Mouse (Mus musculus) ES-E14 (cell line): Measurements from ENCODE around the gene Tfap2e. TPM values are rescaled to one million over a fixed set of nuclear protein-coding genes. Genes with fewer than 3 reads are reported as not detected.
A peak's percentile ranks its signal among the peaks of the same experiment; 100 is the strongest.

Experiments used
- DNase-seq: peaks from one replicate; pipeline ENCODE4 v3.0.0-alpha.2; 2013; ENCODE audit warnings: low read depth, low spot score
- H3K27ac ChIP-seq: 2 replicates; pipeline ENCODE4 v1.5.1; 2012; ENCODE audit warnings: low read depth, mild to moderate bottlenecking, low read length, moderate library complexity, mixed read lengths; ENCODE audit not compliant: poor library complexity, insufficient read depth, severe bottlenecking
- H3K36me3 ChIP-seq: 2 replicates; pipeline ENCODE4 v1.6.1; 2012; ENCODE audit warnings: mild to moderate bottlenecking, low read length, moderate library complexity, mixed read lengths; ENCODE audit not compliant: control insufficient read depth, poor library complexity, insufficient read depth, severe bottlenecking
- H3K4me1 ChIP-seq, 2 experiments: fragments of 150-350 bp in 1 of 2; sonication (generic) in 1 of 2; 2 replicates each; pipeline ENCODE4 v1.6.1; 2012; ENCODE audit warnings: low read length in 2 of 2, mild to moderate bottlenecking in 1 of 2, mixed read lengths in 1 of 2; ENCODE audit not compliant: control insufficient read depth in 2 of 2, insufficient read depth in 2 of 2, poor library complexity in 1 of 2
- H3K4me3 ChIP-seq, 2 experiments: fragments of 150-350 bp in 1 of 2; sonication (generic) in 1 of 2; 2 replicates each; pipeline ENCODE4 v1.5.1; 2012; ENCODE audit warnings: low read length in 2 of 2, low read depth in 1 of 2, mild to moderate bottlenecking in 1 of 2, mixed read lengths in 1 of 2; ENCODE audit not compliant: insufficient read depth in 1 of 2, poor library complexity in 1 of 2, severe bottlenecking in 1 of 2
- H3K9ac ChIP-seq: 2 replicates; pipeline ENCODE4 v1.6.1; 2012; ENCODE audit warnings: low read depth, mild to moderate bottlenecking, low read length, mixed read lengths; ENCODE audit not compliant: poor library complexity, insufficient read depth, severe bottlenecking
- H3K9me3 ChIP-seq: fragments of 150-350 bp; sonication (generic); 2 replicates; pipeline ENCODE4 v1.6.1; 2012; ENCODE audit warnings: low read depth, mild to moderate bottlenecking, low read length; ENCODE audit not compliant: control insufficient read depth, insufficient read depth
- CHD2 ChIP-seq: IDR thresholded peaks from 2 replicates; pipeline ENCODE4 v1.6.1; 2014; ENCODE audit warnings: mild to moderate bottlenecking, low read depth, low read length, inconsistent platforms
- HCFC1 ChIP-seq: IDR thresholded peaks from 2 replicates; pipeline ENCODE4 v1.6.1; 2012; ENCODE audit warnings: low read length, inconsistent platforms, borderline replicate concordance; ENCODE audit not compliant: insufficient read depth
- MAFK ChIP-seq: IDR thresholded peaks from 2 replicates; pipeline ENCODE4 v1.6.1; 2014; ENCODE audit warnings: mild to moderate bottlenecking, low read depth, low read length, inconsistent platforms; ENCODE audit not compliant: insufficient read depth
- ZC3H11A ChIP-seq: IDR thresholded peaks from 2 replicates; pipeline ENCODE4 v1.6.1; 2012; ENCODE audit warnings: low read depth, mild to moderate bottlenecking, inconsistent platforms, low read length, borderline replicate concordance
- ZNF384 ChIP-seq: IDR thresholded peaks from 2 replicates; pipeline ENCODE4 v1.6.1; 2012; ENCODE audit warnings: low read depth, low read length, inconsistent platforms
- in situ Hi-C, 2 experiments: fragments of 600-800 bp; cut with MboI; formaldehyde crosslinking; loops; one replicate each; pipeline ENCODE4 v1.15.1; 2025; ENCODE audit warnings: low sequenced_read_pairs in 2 of 2, inconsistent platforms in 1 of 2; ENCODE audit not compliant: unreplicated experiment in 2 of 2
- total RNA-seq: library from RNA; depleted of rRNA; stranded (reverse); fragments of 300-350 nt; gene quantifications from 2 replicates; pipeline ENCODE4 v1.2.3, GENCODE M21; 2012

The Tfap2e gene
- total RNA-seq, 1 experiment = 0.49 TPM

DNA sequence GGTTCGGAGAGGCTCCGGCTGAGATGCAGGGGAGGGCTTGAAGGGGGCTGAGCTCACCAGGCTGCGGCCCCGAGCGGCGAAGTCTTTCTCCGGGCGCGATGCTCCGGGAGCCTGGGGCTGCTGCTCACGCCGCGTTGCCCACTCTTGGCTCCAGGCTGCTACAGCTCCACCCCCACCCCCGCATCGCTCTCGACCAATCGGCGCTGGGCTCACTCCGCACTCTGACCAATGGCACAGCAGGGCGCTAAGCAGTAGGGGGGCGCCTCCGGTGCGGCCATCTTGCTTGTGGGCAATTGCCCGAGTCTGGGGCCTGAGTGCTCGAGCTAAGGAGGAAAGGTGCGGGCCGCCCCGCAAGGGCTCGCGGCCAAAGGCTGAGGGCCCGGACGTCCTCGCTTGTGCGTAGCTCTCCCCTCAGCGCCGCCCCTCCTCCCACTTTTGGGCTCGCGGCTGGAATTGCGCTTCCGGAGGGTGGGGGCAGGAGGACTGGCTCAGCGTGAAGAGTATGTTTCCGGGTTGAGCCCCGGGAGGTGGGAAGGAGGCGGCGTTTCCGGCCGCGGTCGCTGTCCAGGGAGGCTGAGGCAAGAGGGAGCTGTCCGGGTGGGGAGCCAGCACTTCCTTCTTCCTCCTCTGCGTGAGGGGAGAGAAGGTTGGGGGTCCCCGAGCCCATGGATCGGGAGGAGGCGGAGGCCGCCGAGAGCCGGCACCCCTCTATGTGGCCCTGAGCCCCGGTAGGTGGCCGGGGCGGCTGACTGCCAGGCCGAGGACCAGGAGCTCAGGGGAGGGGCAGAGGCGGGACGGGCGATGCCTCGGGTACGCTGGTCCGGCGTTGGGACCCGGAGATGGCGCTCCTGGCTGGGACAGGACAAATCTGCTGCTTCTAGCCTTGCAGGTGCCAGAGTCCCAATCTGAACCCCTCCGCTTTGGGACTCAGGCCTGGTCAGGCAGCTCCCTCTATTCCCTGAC, 17.5 kb upstream of the Tfap2e start, which contains the start of the genes Ncdn and AU040320:
TSS of gene Ncdn (minus strand) at position 171 of the 963 bp plus-strand sequence.
TSS of gene AU040320 (plus strand) at position 277 of the 963 bp plus-strand sequence.
- Histone ChIP-seq H3K9ac (peak within 1 kb of the TSS; percentile 86), H3K4me1 (peaks cover 0 to 7% of the 10 kb centered on the region in 2 experiments; a peak in 1 of 4 replicates), H3K9me3 (no peaks in the 10 kb centered on the region), H3K4me3 (peak within 1 kb of the TSS; percentile 76 to 78), H3K27ac (peak within 1 kb of the TSS; percentile 52), H3K36me3 (peaks cover 12% of the 10 kb centered on the region)
- peak; percentile 92 for DNase-seq
- TF ChIP-seq MAFK = no peak
- peak; percentile 77 for TF ChIP-seq CHD2
- TF ChIP-seq HCFC1 = peak; percentile 92
- in situ Hi-C loops = no loop called here

DNA sequence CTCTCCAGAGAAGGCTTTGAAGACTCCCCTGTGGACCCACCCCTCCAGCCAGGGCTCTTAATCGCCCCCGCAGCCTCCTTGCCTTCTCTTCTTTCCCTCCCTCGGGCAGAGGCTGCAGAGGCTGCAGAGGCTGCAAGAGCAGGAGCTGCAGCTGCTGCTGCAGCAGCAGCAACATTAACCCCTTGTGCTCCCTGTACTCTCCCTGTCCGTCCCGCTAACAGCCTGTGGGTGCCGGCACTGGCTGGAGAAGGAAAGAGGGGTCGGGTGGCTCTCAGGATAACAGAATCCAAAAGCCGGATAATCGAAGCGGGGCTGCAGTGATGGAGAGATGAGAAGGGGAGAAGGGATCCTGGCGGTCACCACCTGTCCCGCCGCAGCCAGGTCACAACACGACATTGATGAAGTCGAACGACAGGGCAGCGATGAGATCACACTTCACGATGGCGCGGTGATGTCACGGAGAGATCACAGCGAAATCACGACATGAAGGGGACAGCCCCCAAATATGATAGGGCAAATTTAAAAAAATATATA, 16.6 kb upstream of the Tfap2e start:
- DNase-seq = no peak
- Histone ChIP-seq H3K27ac (no peak overlapping the region), H3K4me1 (peaks cover 0 to 7% of the 10 kb centered on the region in 2 experiments; a peak in 1 of 4 replicates), H3K4me3 (peak overlapping the region; percentile 76 to 78), H3K9ac (peak overlapping the region; percentile 86), H3K9me3 (no peaks in the 10 kb centered on the region), H3K36me3 (peaks cover 15% of the 10 kb centered on the region)
- in situ Hi-C loops = no loop called here
- no peak for TF ChIP-seq MAFK
- TF ChIP-seq ZNF384 = no peak
- no peak for TF ChIP-seq HCFC1
- TF ChIP-seq CHD2 = no peak

DNA sequence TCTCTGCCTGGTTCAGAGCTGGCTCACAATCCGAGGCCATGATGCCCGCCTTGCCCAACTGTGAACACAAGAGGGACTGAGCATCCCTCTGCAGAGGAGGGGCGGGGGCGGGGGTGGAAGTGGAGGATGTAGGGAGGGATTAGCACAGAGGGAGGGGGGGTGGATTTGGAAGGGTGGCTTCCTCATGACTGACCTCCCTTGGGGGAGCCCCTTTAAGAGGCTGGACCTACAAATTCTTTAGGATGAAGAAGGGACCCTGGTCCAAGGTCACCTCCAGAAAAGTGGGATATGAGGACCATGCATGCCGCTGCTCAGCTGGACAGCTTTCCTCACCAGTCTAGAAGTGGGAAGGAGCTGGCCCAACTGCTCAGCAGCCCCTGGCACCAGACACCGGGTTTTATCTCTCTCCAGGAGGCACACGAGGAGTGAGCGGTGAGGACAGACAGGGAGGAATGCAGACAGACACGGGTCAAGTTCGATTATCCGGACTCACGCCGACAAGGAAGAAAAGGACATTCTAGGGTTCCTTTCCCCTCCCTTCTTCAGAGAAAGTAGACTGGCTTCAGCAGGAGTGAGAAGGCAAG, 16.1 kb upstream of the Tfap2e start:
- Histone ChIP-seq H3K4me3 (peak overlapping the region; percentile 76 to 78), H3K4me1 (peaks cover 0 to 7% of the 10 kb centered on the region in 2 experiments; a peak in 1 of 4 replicates)
- no peak for DNase-seq

DNA sequence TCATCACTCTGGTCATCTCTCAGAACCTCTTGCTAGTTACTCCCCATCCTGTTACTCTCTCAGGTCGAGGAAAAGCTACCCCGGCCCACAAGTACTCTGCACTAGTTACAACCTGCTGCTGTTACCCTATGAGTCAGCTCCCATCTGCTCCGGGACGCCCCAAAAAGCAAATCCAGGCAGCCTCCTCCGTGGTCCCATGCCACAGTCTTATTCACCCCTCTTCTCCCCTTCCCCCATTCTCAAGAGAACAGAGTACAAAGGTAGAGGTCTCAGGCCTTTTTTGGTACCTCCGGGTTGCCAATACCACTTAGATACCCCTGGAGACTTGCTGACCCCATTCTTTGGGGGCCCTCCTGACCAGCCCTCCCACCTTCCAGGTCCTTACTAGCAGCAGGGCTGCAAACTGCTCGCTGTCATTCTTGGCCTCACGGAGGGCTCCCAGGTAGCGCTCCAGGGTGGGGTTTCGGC, 15.6 kb upstream of the Tfap2e start:
- TF ChIP-seq CHD2 (no peak), ZC3H11A (no peak), ZNF384 (no peak), MAFK (no peak), HCFC1 (no peak)
- no peak for DNase-seq
- Histone ChIP-seq H3K36me3 (peaks cover 19% of the 10 kb centered on the region), H3K9me3 (no peaks in the 10 kb centered on the region), H3K9ac (no peak overlapping the region), H3K4me1 (peaks cover 0 to 7% of the 10 kb centered on the region in 2 experiments; a peak in 1 of 4 replicates), H3K4me3 (peak overlapping the region in 1 of 2 experiments; percentile 78; a peak in 1 of 4 replicates), H3K27ac (no peak overlapping the region)
- in situ Hi-C loops = no loop called here

More for the DNA sequence above, 16.1 kb upstream of the Tfap2e start:
- H3K9ac ChIP-seq = peak overlapping the region; percentile 86; the same call in 1 of the 2 replicates
- no peak for TF ChIP-seq ZNF384
- TF ChIP-seq ZC3H11A = no peak
- TF ChIP-seq HCFC1 = no peak
- TF ChIP-seq MAFK = no peak
- TF ChIP-seq CHD2 = no peak
- no peaks in the 10 kb centered on the region for H3K9me3 ChIP-seq
- in situ Hi-C loops = no loop called here
- H3K27ac ChIP-seq = no peak overlapping the region
- H3K36me3 ChIP-seq = peaks cover 15% of the 10 kb centered on the region
